Mouse (Mus musculus): ENCODE measurements around the gene Kif26a. TPM values are rescaled to one million over a fixed set of nuclear protein-coding genes. Genes with fewer than 3 reads are reported as not detected.

Gene Kif26a
- 0.38 TPM in 1 of 2 replicates, not detected in the other for polyA plus RNA-seq (2011; ENCODE audit: insufficient read depth, insufficient read length, low replicate concordance, missing spikeins)

- TF ChIP-seq CTCF (IDR thresholded peaks at IDR 0.05; ENCODE audit: control insufficient read depth, insufficient read depth, low read length): peak; percentile 41; the same call in 1 of the 2 replicates
- no peak; the same call in 1 of the 2 replicates for TF ChIP-seq POLR2A (IDR thresholded peaks at IDR 0.05; ENCODE audit: borderline replicate concordance, control insufficient read depth, low read depth, low read length)
- H3K4me3 ChIP-seq (replicated peaks; ENCODE audit: control insufficient read depth, low read depth, low read length): no peak within 1 kb of the TSS
- WGBS: 2% methylated on average over 66 of the region's 68 CpGs
These were observed at the start of gene Kif26a for GRCm38 (mm10) chr12:112145875-112146651. Gene Kif26a (plus strand): TSS chr12:112146208.

DNA sequence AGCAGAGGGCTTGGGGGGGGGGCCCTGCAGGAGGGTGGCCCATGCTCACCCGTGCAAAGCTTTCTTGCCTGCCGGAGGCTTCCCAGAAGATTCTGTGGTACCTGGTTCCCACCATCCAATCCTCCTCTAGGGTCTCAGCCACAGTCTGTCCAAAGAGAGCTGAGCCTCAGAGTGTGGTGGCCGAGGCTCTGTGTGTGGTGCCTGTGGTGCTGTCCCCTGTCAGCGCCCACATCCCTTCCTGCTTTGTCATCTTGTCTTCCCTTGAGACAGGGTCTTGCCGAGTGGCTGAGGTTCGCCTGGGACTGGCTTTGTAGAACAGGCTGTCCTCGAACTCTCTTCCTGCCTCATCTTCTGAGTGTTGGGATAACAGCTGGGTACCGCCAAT, 49.3 kb upstream of the Kif26a start:
- Histone ChIP-seq H3K4me1 (ENCODE audit: control insufficient read depth, insufficient read depth, low read length) (no peaks in the 10 kb centered on the region), H3K27ac (ENCODE audit: control insufficient read depth, insufficient read depth, low read depth, low read length, poor library complexity) (no peak overlapping the region), H3K4me3 (replicated peaks; ENCODE audit: control insufficient read depth, low read depth, low read length) (no peak overlapping the region)
- TF ChIP-seq POLR2A (IDR thresholded peaks at IDR 0.05; ENCODE audit: borderline replicate concordance, control insufficient read depth, low read depth, low read length): no peak
- no peak for TF ChIP-seq CTCF (IDR thresholded peaks at IDR 0.05; ENCODE audit: control insufficient read depth, insufficient read depth, low read length)
- WGBS: 54% methylated on average over 8 of the region's 8 CpGs

More at GRCm38 (mm10) chr12:112145875-112146651, at the start of gene Kif26a:
- Histone ChIP-seq H3K4me1 (ENCODE audit: control insufficient read depth, insufficient read depth, low read length) (no peaks in the 10 kb centered on the region), H3K27ac (ENCODE audit: control insufficient read depth, insufficient read depth, low read depth, low read length, poor library complexity) (peak within 1 kb of the TSS; percentile 7; the same call in 1 of the 2 replicates)

DNA sequence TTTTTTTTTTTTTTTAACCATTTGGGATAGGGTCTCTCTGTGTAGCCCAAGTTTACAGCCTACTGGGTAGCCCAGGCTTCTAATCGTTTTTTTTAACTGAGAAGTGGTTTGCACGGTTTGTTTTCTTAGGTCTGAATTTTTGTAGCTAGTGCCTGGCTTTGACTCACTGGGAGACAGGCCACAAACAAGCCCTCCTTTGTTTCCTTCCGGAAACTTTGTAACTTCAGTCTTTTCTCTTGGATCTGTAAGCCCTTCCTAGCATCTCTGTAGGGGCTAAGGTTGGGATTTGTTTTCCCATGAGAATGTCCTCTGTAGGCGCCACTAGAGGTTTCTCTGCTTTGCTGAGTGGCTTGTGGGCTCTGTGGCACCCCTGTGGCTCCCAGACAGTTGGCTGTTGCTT, 45.9 kb upstream of the Kif26a start:
- 57% methylated on average over 4 of the region's 4 CpGs for WGBS
- TF ChIP-seq POLR2A (IDR thresholded peaks at IDR 0.05; ENCODE audit: borderline replicate concordance, control insufficient read depth, low read depth, low read length) (no peak), CTCF (IDR thresholded peaks at IDR 0.05; ENCODE audit: control insufficient read depth, insufficient read depth, low read length) (no peak)
- Histone ChIP-seq H3K27ac (ENCODE audit: control insufficient read depth, insufficient read depth, low read depth, low read length, poor library complexity) (no peak overlapping the region), H3K4me1 (ENCODE audit: control insufficient read depth, insufficient read depth, low read length) (no peaks in the 10 kb centered on the region), H3K4me3 (replicated peaks; ENCODE audit: control insufficient read depth, low read depth, low read length) (no peak overlapping the region)

DNA sequence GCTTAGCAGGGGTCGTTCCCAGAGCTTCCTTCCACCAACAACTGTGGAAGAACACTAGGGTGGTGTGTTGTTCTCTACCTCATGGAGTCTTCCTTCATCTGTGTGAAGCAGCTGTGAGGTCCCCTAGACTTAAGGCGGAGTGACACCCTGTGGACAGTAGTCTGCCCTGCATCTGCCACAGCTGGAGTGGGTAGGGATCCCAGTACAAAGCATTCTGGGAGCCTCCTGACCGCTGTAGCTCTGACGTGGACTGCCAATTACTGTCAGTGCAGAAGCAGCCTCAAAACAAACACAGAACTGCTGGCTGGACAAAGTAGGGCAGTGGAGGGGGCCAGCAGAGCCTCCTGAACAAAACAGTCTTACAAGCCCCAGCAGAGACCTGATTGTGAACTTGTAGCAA, 45.0 kb upstream of the Kif26a start:
- no peak overlapping the region for H3K4me3 ChIP-seq (replicated peaks; ENCODE audit: control insufficient read depth, low read depth, low read length)
- H3K27ac ChIP-seq (ENCODE audit: control insufficient read depth, insufficient read depth, low read depth, low read length, poor library complexity): no peak overlapping the region
- TF ChIP-seq POLR2A (IDR thresholded peaks at IDR 0.05; ENCODE audit: borderline replicate concordance, control insufficient read depth, low read depth, low read length) (no peak), CTCF (IDR thresholded peaks at IDR 0.05; ENCODE audit: control insufficient read depth, insufficient read depth, low read length) (no peak)
- 48% methylated on average over 4 of the region's 4 CpGs for WGBS
- H3K4me1 ChIP-seq (ENCODE audit: control insufficient read depth, insufficient read depth, low read length): no peaks in the 10 kb centered on the region

DNA sequence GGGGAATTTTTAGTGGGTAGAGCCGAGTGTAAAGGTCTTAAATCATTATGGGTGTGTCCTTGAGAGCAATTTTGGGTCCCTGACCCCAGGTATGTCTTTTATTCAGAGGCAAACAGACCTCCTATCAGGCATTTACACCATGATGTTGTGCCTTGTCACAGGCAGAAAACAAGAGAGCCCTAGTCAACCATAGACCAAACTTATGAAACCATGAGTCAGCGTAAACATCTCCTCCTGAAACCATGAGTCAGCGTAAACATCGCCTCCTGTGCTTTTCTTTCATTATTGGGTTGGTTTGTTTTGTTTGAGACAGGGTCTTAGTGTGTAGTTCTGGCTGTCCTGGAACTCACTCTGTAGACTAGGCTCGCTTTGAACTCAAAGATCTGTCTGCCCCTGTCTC, 42.8 kb upstream of the Kif26a start:
- no peak overlapping the region for H3K27ac ChIP-seq (ENCODE audit: control insufficient read depth, insufficient read depth, low read depth, low read length, poor library complexity)
- H3K4me3 ChIP-seq (replicated peaks; ENCODE audit: control insufficient read depth, low read depth, low read length): no peak overlapping the region
- H3K4me1 ChIP-seq (ENCODE audit: control insufficient read depth, insufficient read depth, low read length): no peaks in the 10 kb centered on the region
- 72% methylated on average over 5 of the region's 5 CpGs for WGBS
- TF ChIP-seq CTCF (IDR thresholded peaks at IDR 0.05; ENCODE audit: control insufficient read depth, insufficient read depth, low read length): no peak
- TF ChIP-seq POLR2A (IDR thresholded peaks at IDR 0.05; ENCODE audit: borderline replicate concordance, control insufficient read depth, low read depth, low read length): no peak

- TF ChIP-seq POLR2A (IDR thresholded peaks at IDR 0.05; ENCODE audit: borderline replicate concordance, control insufficient read depth, low read depth, low read length): no peak
- no peak for TF ChIP-seq CTCF (IDR thresholded peaks at IDR 0.05; ENCODE audit: control insufficient read depth, insufficient read depth, low read length)
- H3K4me3 ChIP-seq (replicated peaks; ENCODE audit: control insufficient read depth, low read depth, low read length): no peak overlapping the region
- 80% methylated on average over 11 of the region's 11 CpGs for WGBS
- H3K27ac ChIP-seq (ENCODE audit: control insufficient read depth, insufficient read depth, low read depth, low read length, poor library complexity): no peak overlapping the region
- no peaks in the 10 kb centered on the region for H3K4me1 ChIP-seq (ENCODE audit: control insufficient read depth, insufficient read depth, low read length)
These were observed 41.1 kb upstream of the Kif26a start for GRCm38 (mm10) chr12:112104890-112105289.

GRCm38 (mm10) chr12:112106541-112106971, 39.5 kb upstream of the Kif26a start, which contains the start of gene Aspg:
Gene Aspg (plus strand): TSS chr12:112106679.
- no peak for TF ChIP-seq CTCF (IDR thresholded peaks at IDR 0.05; ENCODE audit: control insufficient read depth, insufficient read depth, low read length)
- no peak for TF ChIP-seq POLR2A (IDR thresholded peaks at IDR 0.05; ENCODE audit: borderline replicate concordance, control insufficient read depth, low read depth, low read length)
- Histone ChIP-seq H3K27ac (ENCODE audit: control insufficient read depth, insufficient read depth, low read depth, low read length, poor library complexity) (no peak within 1 kb of the TSS), H3K4me3 (replicated peaks; ENCODE audit: control insufficient read depth, low read depth, low read length) (no peak within 1 kb of the TSS), H3K4me1 (ENCODE audit: control insufficient read depth, insufficient read depth, low read length) (no peaks in the 10 kb centered on the region)
- 13% methylated on average over 14 of the region's 14 CpGs for WGBS

DNA sequence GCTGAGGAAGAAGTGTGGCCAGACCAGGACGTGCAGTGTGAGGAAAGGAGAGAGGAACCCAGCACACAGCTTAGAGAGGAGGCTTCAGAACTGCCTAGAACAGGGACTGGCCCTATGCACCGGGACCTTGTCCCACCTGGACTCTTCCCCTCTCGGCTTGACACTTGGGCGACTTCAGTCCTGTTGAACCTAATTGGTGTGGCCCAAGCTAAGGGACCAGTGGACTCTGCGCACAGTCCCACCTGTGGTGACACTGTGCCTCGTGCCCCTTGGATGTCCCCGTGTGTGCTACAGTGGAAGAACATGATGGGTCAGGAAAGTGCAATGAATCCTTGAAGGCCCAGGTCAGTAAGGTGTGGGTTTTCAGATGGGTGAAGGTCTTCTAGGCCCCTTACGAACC, 38.3 kb upstream of the Kif26a start:
- Histone ChIP-seq H3K4me3 (replicated peaks; ENCODE audit: control insufficient read depth, low read depth, low read length) (no peak overlapping the region), H3K27ac (ENCODE audit: control insufficient read depth, insufficient read depth, low read depth, low read length, poor library complexity) (no peak overlapping the region), H3K4me1 (ENCODE audit: control insufficient read depth, insufficient read depth, low read length) (no peaks in the 10 kb centered on the region)
- 71% methylated on average over 8 of the region's 8 CpGs for WGBS
- TF ChIP-seq POLR2A (IDR thresholded peaks at IDR 0.05; ENCODE audit: borderline replicate concordance, control insufficient read depth, low read depth, low read length) (no peak), CTCF (IDR thresholded peaks at IDR 0.05; ENCODE audit: control insufficient read depth, insufficient read depth, low read length) (no peak)

All from bone marrow, adult 2 months (tissue).